ENCODE assay signal across 21 mouse cellular contexts in genomic region chr1:118419399-118419798, GRCm38 (mm10). TPM values are rescaled to one million over a fixed set of nuclear protein-coding genes. Genes with fewer than 3 reads are reported as not detected.
A peak's percentile ranks its signal among the peaks of the same experiment; 100 is the strongest.
DNase-seq lines count a peak whose midpoint lies in the region; ATAC-seq and TF ChIP-seq lines count a peak whose summit lies in the region.
"Had no signal": no experiment of that assay in that cellular context is flagged by ENCODE, and none has a peak within 500 bp of the region (broad histone marks: within the 10 kb centered on the region; RNA-seq: fewer than 3 reads in every experiment).

No protein-coding gene starts in this region.

- no peak for DNase-seq in neural tube, embryonic 10.5 days (ENCODE audit: extremely low spot score, low spot score)
- no peak for DNase-seq in kidney, postnatal 25 days
- DNase-seq: adrenal gland, adult 2 months; adrenal gland, adult 8-10 months; adrenal gland, postnatal 10 days; adrenal gland, postnatal 14 days; adrenal gland, postnatal 25 days; adrenal gland, postnatal 36 days; B cell, adult 2 months; cerebellum, adult 11 months; cerebellum, adult 11-12 months; cerebellum, adult 18-20 months had no signal

- peak overlapping the region; percentile 10; the same call in 1 of the 2 replicates for H3K27ac ChIP-seq in neural tube, embryonic 13.5 days (replicated peaks)
- H3K27ac ChIP-seq in neural tube, embryonic 15.5 days (replicated peaks), result no peak overlapping the region
- H3K27ac ChIP-seq in neural tube, embryonic 14.5 days (ENCODE audit: low read depth, low read length), result no peak overlapping the region

- no peaks in the 10 kb centered on the region for H3K9me3 ChIP-seq in neural tube, embryonic 13.5 days
- no peaks in the 10 kb centered on the region for H3K9me3 ChIP-seq in neural tube, embryonic 15.5 days (replicated peaks)
- H3K9me3 ChIP-seq in neural tube, embryonic 14.5 days (ENCODE audit: control insufficient read depth, low read length), result no peaks in the 10 kb centered on the region
- H3K9me3 ChIP-seq: G1E had no signal

- H3K36me3 ChIP-seq in neural tube, embryonic 13.5 days, result peaks cover 32% of the 10 kb centered on the region
- H3K36me3 ChIP-seq in neural tube, embryonic 15.5 days, result peaks cover 12% of the 10 kb centered on the region
- H3K36me3 ChIP-seq in neural tube, embryonic 14.5 days (ENCODE audit: control insufficient read depth, insufficient read depth, low read length), result peaks cover 18% of the 10 kb centered on the region
- peaks cover 18% of the 10 kb centered on the region for H3K36me3 ChIP-seq in myocyte (ENCODE audit: control insufficient read depth, insufficient read depth)

- no peak overlapping the region for H3K4me2 ChIP-seq in neural tube, embryonic 13.5 days
- no peak overlapping the region for H3K4me2 ChIP-seq in neural tube, embryonic 15.5 days
- H3K4me2 ChIP-seq in neural tube, embryonic 14.5 days (ENCODE audit: low read depth, low read length), result no peak overlapping the region
- no peak overlapping the region for H3K4me2 ChIP-seq in myocyte (ENCODE audit: low read depth)

- TF ChIP-seq POLR2A in myocyte (IDR thresholded peaks at IDR 0.05; ENCODE audit: insufficient read length, low read depth), result no peak

- 67% methylated on average over 8 of the region's 8 CpGs for WGBS in neural tube, embryonic 13.5 days
- whole genome bisulfite sequencing in neural tube, embryonic 15.5 days, result 64% methylated on average over 8 of the region's 8 CpGs
- WGBS in neural tube, embryonic 14.5 days, result 70% methylated on average over 8 of the region's 8 CpGs

- no peak for ATAC-seq in neural tube, embryonic 13.5 days (ENCODE audit: low read depth)
- ATAC-seq in neural tube, embryonic 15.5 days (ENCODE audit: low FRiP score), result no peak
- 0 out of 2 replicates have a peak, but pooled peaks have one; percentile 10 for ATAC-seq in neural tube, embryonic 14.5 days (ENCODE audit: low read depth)
- ATAC-seq: activated CD4-positive, CD25-positive, alpha-beta regulatory T cell, adult 4 months; CD4-positive, CD25-positive, alpha-beta regulatory T cell, adult 4 months; Patski had no signal

- no peak overlapping the region for H3ac ChIP-seq in myocyte (ENCODE audit: control insufficient read depth, insufficient read length)

- H3K9ac ChIP-seq in neural tube, embryonic 13.5 days, result no peak overlapping the region
- no peak overlapping the region for H3K9ac ChIP-seq in neural tube, embryonic 15.5 days (replicated peaks)
- H3K9ac ChIP-seq in neural tube, embryonic 14.5 days (replicated peaks; ENCODE audit: low read depth, low read length), result no peak overlapping the region

- H3K4me1 ChIP-seq in neural tube, embryonic 13.5 days (replicated peaks), result peaks cover 37% of the 10 kb centered on the region
- peaks cover 24% of the 10 kb centered on the region for H3K4me1 ChIP-seq in neural tube, embryonic 15.5 days
- H3K4me1 ChIP-seq in neural tube, embryonic 14.5 days (ENCODE audit: control insufficient read depth, insufficient read depth, low read length), result peaks cover 20% of the 10 kb centered on the region

- H3K27me3 ChIP-seq in neural tube, embryonic 13.5 days, result no peaks in the 10 kb centered on the region
- no peaks in the 10 kb centered on the region for H3K27me3 ChIP-seq in neural tube, embryonic 15.5 days (replicated peaks)
- H3K27me3 ChIP-seq in neural tube, embryonic 14.5 days (ENCODE audit: control insufficient read depth, insufficient read depth, low read length), result no peaks in the 10 kb centered on the region
- no peaks in the 10 kb centered on the region for H3K27me3 ChIP-seq in myocyte (ENCODE audit: control insufficient read depth, insufficient read depth, insufficient read length)
- H3K27me3 ChIP-seq: CH12.LX, Patski had no signal

- peaks cover 88% of the 10 kb centered on the region for H3K79me2 ChIP-seq in myocyte (ENCODE audit: control insufficient read depth, insufficient read depth)

- H3K4me3 ChIP-seq in neural tube, embryonic 13.5 days, result no peak overlapping the region
- H3K4me3 ChIP-seq in neural tube, embryonic 15.5 days (replicated peaks), result no peak overlapping the region
- no peak overlapping the region for H3K4me3 ChIP-seq in neural tube, embryonic 14.5 days (ENCODE audit: low read depth, low read length)
- H3K4me3 ChIP-seq in myocyte, result no peak overlapping the region

TF ChIP-seq in myocyte, 11 proteins besides CTCF, POLR2A, EP300 and RAD21:
- TF ChIP-seq MYOG (IDR thresholded peaks at IDR 0.05; ENCODE audit: control insufficient read depth in 1 of 3, insufficient read depth in 1 of 3, insufficient read length in 2 of 3, low read depth in 2 of 3) (peak in 2 of 3 experiments; percentile 62 to 64), MYOD1 (IDR thresholded peaks at IDR 0.05; ENCODE audit: control insufficient read depth in 1 of 3, insufficient read length in 2 of 3, low read depth in 2 of 3) (peak in 1 of 3 experiments; percentile 12), MAX (IDR thresholded peaks at IDR 0.05; ENCODE audit: low read depth) (no peak), TCF12 (IDR thresholded peaks at IDR 0.05; ENCODE audit: insufficient read depth, poor library complexity, severe bottlenecking) (peak; percentile 59), POLR2AphosphoS2 (IDR thresholded peaks at IDR 0.05; ENCODE audit: insufficient read length, low read depth) (no peak), E2F4 (IDR thresholded peaks at IDR 0.05; ENCODE audit: insufficient read depth) (no peak), SRF (IDR thresholded peaks at IDR 0.05; ENCODE audit: control insufficient read depth, insufficient read length, low read depth) (no peak)

RNA-seq across cellular contexts. Expression of gene Clasp1, which starts 30.5 kb away (rescaled TPM):
- 103 and 107 TPM in 2 replicates for polyA plus RNA-seq in neural tube, embryonic 13.5 days (2015; fragmentation: Nextera tagmentation; extraction: Ambion mirVana)
- polyA plus RNA-seq in neural tube, embryonic 15.5 days (2015; fragmentation: Nextera tagmentation; extraction: Ambion mirVana), result 74.7 and 88.1 TPM in 2 replicates
- 149 TPM in 2 replicates for polyA plus RNA-seq in neural tube, embryonic 14.5 days (2014; fragmentation: Nextera tagmentation; extraction: Ambion mirVana)
- 31.1 TPM for polyA plus RNA-seq in myocyte (2012; fragmentation: generic; extraction: Trizol)
